Mouse (Mus musculus) sigmoid colon, adult 10 weeks (tissue): ENCODE results near the gene Prrx2. TPM values are rescaled to one million over a fixed set of nuclear protein-coding genes. Genes with fewer than 3 reads are reported as not detected.

Experiments used
- polyA plus RNA-seq: library from polyadenylated mRNA; stranded (reverse); fragments of 350-450 nt; fragmentation: Illumina TruSeq; extraction: RNeasy Lipid Tissue Mini Kit (QIAGEN cat#74804); gene quantifications from one replicate; pipeline ENCODE4 v1.2.3, GENCODE M21; 2014; ENCODE audit warnings: low read depth, low replicate concordance

Prrx2 gene
- polyA plus RNA-seq, result not detected

GRCm38 (mm10) chr2:30834373-30835022, at the start of gene Prrx2:
Prrx2 (plus strand) TSS chr2:30834972.

GRCm38 (mm10) chr2:30803604-30804003, 31.2 kb upstream of the Prrx2 start, which contains the start of gene 1700001O22Rik:
1700001O22Rik (minus strand) TSS chr2:30803661.

GRCm38 (mm10) chr2:30807648-30808295, 27.0 kb upstream of the Prrx2 start, which contains the start of gene Ntmt1:
Ntmt1 (plus strand) TSS chr2:30807826.

GRCm38 (mm10) chr2:30830283-30830795, 4.4 kb upstream of the Prrx2 start, which contains the start of gene Asb6:
Asb6 (minus strand) TSS chr2:30830333.

GRCm38 (mm10) chr2:30929483-30930045, 94.8 kb downstream of the Prrx2 start, which contains the start of gene Ptges:
Ptges (minus strand) TSS chr2:30929863.

Other genes with a start within 250 kb of the Prrx2 start
- not detected for gene Cstad, start 239.9 kb upstream of the Prrx2 start, polyA plus RNA-seq
- gene 1700001O22Rik, start 31.3 kb upstream of the Prrx2 start, polyA plus RNA-seq, result not detected
- gene Ntmt1, start 27.1 kb upstream of the Prrx2 start, polyA plus RNA-seq, result not detected
- gene Asb6, start 4.6 kb upstream of the Prrx2 start, polyA plus RNA-seq, result not detected
- 3.4 TPM for gene Ptges, start 94.9 kb downstream of the Prrx2 start, polyA plus RNA-seq
- gene Tor1b, start 118.0 kb downstream of the Prrx2 start, polyA plus RNA-seq, result 18.4 TPM
- 6.2 TPM for gene Tor1a, start 133.0 kb downstream of the Prrx2 start, polyA plus RNA-seq
- gene BC005624, start 147.2 kb downstream of the Prrx2 start, polyA plus RNA-seq, result 23.2 TPM
- gene Usp20, start 147.3 kb downstream of the Prrx2 start, polyA plus RNA-seq, result 0.63 TPM